Mouse (Mus musculus) stomach, postnatal 0 days (tissue): Measurements from ENCODE around the gene Sytl3. TPM values are rescaled to one million over a fixed set of nuclear protein-coding genes. Genes with fewer than 3 reads are reported as not detected.
"Not testable (repeated sequence)": the region's sequence is repeated elsewhere in the genome, so short reads cannot be mapped to it uniquely, and the experiment has no call there.

ENCODE experiments used
- ATAC-seq: fragments of 200-750 bp; cut with Nextera tagmentation; 2 replicates; pipeline ENCODE4 v1.8.0; 2017; ENCODE audit not compliant: low FRiP score, low TSS enrichment
- DNase-seq: peaks from one replicate; pipeline ENCODE4 v3.0.0-alpha.2; 2016; ENCODE audit warnings: low spot score
- H3K27ac ChIP-seq: fragments of 300-500 bp; sonication (generic); replicated peaks from 2 replicates; pipeline ENCODE4 v1.5.1; 2014; ENCODE audit warnings: mild to moderate bottlenecking, control low read depth
- H3K27me3 ChIP-seq: fragments of 300-500 bp; sonication (generic); 2 replicates; pipeline ENCODE4 v1.6.1; 2014; ENCODE audit warnings: low read length; ENCODE audit not compliant: control insufficient read depth, insufficient read depth
- H3K36me3 ChIP-seq: fragments of 300-500 bp; sonication (generic); 2 replicates; pipeline ENCODE4 v1.6.1; 2014; ENCODE audit warnings: low read length, mixed read lengths; ENCODE audit not compliant: control insufficient read depth, insufficient read depth
- H3K4me1 ChIP-seq: fragments of 300-500 bp; sonication (generic); replicated peaks from 2 replicates; pipeline ENCODE4 v1.6.1; 2014; ENCODE audit warnings: antibody characterized with exemption; ENCODE audit not compliant: control insufficient read depth, insufficient read depth
- H3K4me2 ChIP-seq: fragments of 300-500 bp; sonication (generic); replicated peaks from 2 replicates; pipeline ENCODE4 v1.6.1; 2014; ENCODE audit warnings: low read depth, mild to moderate bottlenecking, control low read depth, moderate library complexity
- H3K4me3 ChIP-seq: fragments of 300-500 bp; sonication (generic); 2 replicates; pipeline ENCODE4 v1.5.1; 2014; ENCODE audit warnings: low read depth, low read length, control low read depth
- H3K9ac ChIP-seq: fragments of 300-500 bp; sonication (generic); 2 replicates; pipeline ENCODE4 v1.6.1; 2014; ENCODE audit warnings: mild to moderate bottlenecking, low read length, control low read depth, mixed read lengths
- H3K9me3 ChIP-seq: fragments of 300-500 bp; sonication (generic); 2 replicates; pipeline ENCODE4 v1.6.1; 2016; ENCODE audit warnings: low read length; ENCODE audit not compliant: control insufficient read depth
- WGBS: fragments of 180-500 bp; shearing (Covaris S2); extraction: QIAGEN DNeasy Blood & Tissue Kit; methylation state at CpG from one replicate; pipeline ENCODE4 v1.1.7; 2014; 5-methylcytosine and 5-hydroxymethylcytosine counted together
- polyA plus RNA-seq: library from polyadenylated mRNA; unstranded; fragments of >200 nt; fragmentation: Nextera tagmentation; extraction: Ambion mirVana; gene quantifications from 2 replicates; pipeline ENCODE4 v1.2.1, GENCODE M21; 2015

Sytl3 gene
- polyA plus RNA-seq, 1 experiment from 2014 or later: 0.99 TPM

- H3K27me3 ChIP-seq, H3K9ac ChIP-seq, H3K9me3 ChIP-seq, H3K4me3 ChIP-seq, H3K4me1 ChIP-seq, H3K36me3 ChIP-seq, DNase-seq, H3K4me2 ChIP-seq, H3K27ac ChIP-seq: not testable (repeated sequence)
- ATAC-seq: peak; percentile 63; the same call in 1 of the 2 replicates
- WGBS: no CpG with 5 or more reads among the region's 6 CpGs
These were observed 9.6 kb downstream of the Sytl3 start for GRCm38 (mm10) chr17:6668522-6668921.

GRCm38 (mm10) chr17:6674297-6674696, 15.4 kb downstream of the Sytl3 start:
- not testable (repeated sequence) for H3K27ac ChIP-seq, H3K9me3 ChIP-seq, H3K9ac ChIP-seq, H3K4me3 ChIP-seq, H3K4me2 ChIP-seq, H3K27me3 ChIP-seq, H3K36me3 ChIP-seq, H3K4me1 ChIP-seq
- DNase-seq: peak; percentile 21
- WGBS: 40% methylated on average over 5 of the region's 5 CpGs
- peak; percentile 89 for ATAC-seq

- no CpG with 5 or more reads among the region's 2 CpGs for WGBS
- DNase-seq (peak; percentile 17), ATAC-seq (peak; percentile 73)
- H3K27me3 ChIP-seq, H3K4me1 ChIP-seq, H3K9ac ChIP-seq, H3K27ac ChIP-seq, H3K36me3 ChIP-seq, H3K9me3 ChIP-seq, H3K4me2 ChIP-seq, H3K4me3 ChIP-seq: not testable (repeated sequence)
These were observed 19.2 kb downstream of the Sytl3 start for GRCm38 (mm10) chr17:6678063-6678462.

GRCm38 (mm10) chr17:6681721-6682120, 22.8 kb downstream of the Sytl3 start:
- not testable (repeated sequence) for H3K36me3 ChIP-seq, DNase-seq, H3K4me2 ChIP-seq, H3K27ac ChIP-seq, H3K9me3 ChIP-seq, ATAC-seq, H3K4me1 ChIP-seq, H3K4me3 ChIP-seq, H3K9ac ChIP-seq, H3K27me3 ChIP-seq
- WGBS: 66% methylated on average over 4 of the region's 4 CpGs

- not testable (repeated sequence) for ATAC-seq, H3K9me3 ChIP-seq, H3K4me1 ChIP-seq, DNase-seq, H3K4me2 ChIP-seq, H3K9ac ChIP-seq, H3K27ac ChIP-seq, H3K36me3 ChIP-seq, H3K4me3 ChIP-seq, H3K27me3 ChIP-seq
- no CpG with 5 or more reads among the region's 5 CpGs for WGBS
These were observed 24.8 kb downstream of the Sytl3 start for GRCm38 (mm10) chr17:6683702-6684101.

- H3K4me2 ChIP-seq, H3K4me3 ChIP-seq, H3K9me3 ChIP-seq, DNase-seq, H3K27me3 ChIP-seq, H3K4me1 ChIP-seq, H3K36me3 ChIP-seq, H3K27ac ChIP-seq, H3K9ac ChIP-seq: not testable (repeated sequence)
- peak; percentile 81 for ATAC-seq
- WGBS: no CpG with 5 or more reads among the region's 4 CpGs
These were observed 25.8 kb downstream of the Sytl3 start for GRCm38 (mm10) chr17:6684464-6685287.

- H3K9ac ChIP-seq, H3K4me2 ChIP-seq, H3K9me3 ChIP-seq, H3K4me3 ChIP-seq, H3K27ac ChIP-seq, H3K36me3 ChIP-seq, H3K4me1 ChIP-seq, H3K27me3 ChIP-seq, DNase-seq: not testable (repeated sequence)
- 51% methylated on average over 2 of the region's 8 CpGs for WGBS
- ATAC-seq: peak; percentile 16; the same call in 1 of the 2 replicates
These were observed 26.5 kb downstream of the Sytl3 start for GRCm38 (mm10) chr17:6685288-6685818.

GRCm38 (mm10) chr17:6686299-6686971, 27.5 kb downstream of the Sytl3 start:
- H3K9me3 ChIP-seq, H3K27me3 ChIP-seq, H3K9ac ChIP-seq, DNase-seq, ATAC-seq, H3K36me3 ChIP-seq, H3K4me1 ChIP-seq, H3K4me2 ChIP-seq, H3K4me3 ChIP-seq, H3K27ac ChIP-seq: not testable (repeated sequence)
- 83% methylated on average over 2 of the region's 4 CpGs for WGBS

- H3K36me3 ChIP-seq, H3K27ac ChIP-seq, ATAC-seq, H3K4me1 ChIP-seq, H3K9ac ChIP-seq, H3K9me3 ChIP-seq, DNase-seq, H3K27me3 ChIP-seq, H3K4me2 ChIP-seq, H3K4me3 ChIP-seq: not testable (repeated sequence)
- 91% methylated on average over 2 of the region's 4 CpGs for WGBS
These were observed 30.5 kb downstream of the Sytl3 start for GRCm38 (mm10) chr17:6689344-6689743.
